Mouse (Mus musculus) spleen, adult 10 weeks (tissue): Measurements from ENCODE around the gene Igsf23. TPM values are rescaled to one million over a fixed set of nuclear protein-coding genes. Genes with fewer than 3 reads are reported as not detected.

Source experiments
- polyA plus RNA-seq: library from polyadenylated mRNA; stranded (reverse); fragments of 350-450 nt; fragmentation: Illumina TruSeq; extraction: RNeasy Lipid Tissue Mini Kit (QIAGEN cat#74804); gene quantifications from one replicate; pipeline ENCODE4 v1.2.3, GENCODE M21; 2015; ENCODE audit warnings: low replicate concordance; ENCODE audit not compliant: insufficient read depth

Igsf23 gene
- 1.6 TPM for polyA plus RNA-seq

DNA sequence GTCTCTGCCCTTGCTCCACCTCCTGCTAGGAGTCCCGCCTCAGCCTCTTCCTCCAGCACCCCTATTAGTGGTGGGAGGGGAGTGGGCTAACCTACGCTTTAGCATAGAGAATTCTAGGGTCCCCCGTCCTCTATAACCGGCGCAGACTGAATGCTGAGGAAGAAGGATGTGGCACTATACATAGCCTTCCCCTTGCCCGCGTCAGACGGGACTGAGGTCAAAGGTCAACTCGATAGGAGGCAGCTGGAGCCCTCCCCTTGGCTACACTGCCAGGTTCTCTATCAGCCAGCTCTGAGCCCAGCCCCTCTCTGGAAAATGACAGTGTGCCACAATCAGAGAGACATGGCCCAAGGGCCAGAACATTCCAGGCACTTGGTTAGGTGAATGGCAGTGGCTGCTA is at the start of gene Igsf23:
TSS of gene Igsf23 (minus strand) at position 168 of the 400 bp plus-strand sequence.

DNA sequence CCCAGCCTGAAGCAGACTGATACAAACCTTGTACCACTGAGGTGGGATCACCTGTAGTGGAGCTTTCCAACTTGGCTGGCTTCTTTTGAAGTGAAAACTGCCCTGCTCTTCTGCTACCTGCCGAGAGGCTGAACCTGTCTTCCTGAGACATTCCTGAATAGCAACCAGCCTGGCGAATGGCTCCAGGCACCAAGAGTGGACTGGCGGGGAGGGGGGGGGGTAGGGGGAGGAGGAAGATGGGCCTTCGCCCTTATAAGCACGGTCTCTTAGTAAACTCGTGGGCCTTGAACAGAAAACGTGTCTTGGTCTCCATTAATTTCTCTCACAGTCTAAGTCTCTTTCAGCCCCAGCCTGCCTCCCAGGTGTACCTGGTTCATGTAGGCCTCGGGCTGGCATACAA is 40.6 kb upstream of the Igsf23 start, which contains the start of gene Nlrp9b:
TSS of gene Nlrp9b (plus strand) at position 301 of the 400 bp plus-strand sequence.

DNA sequence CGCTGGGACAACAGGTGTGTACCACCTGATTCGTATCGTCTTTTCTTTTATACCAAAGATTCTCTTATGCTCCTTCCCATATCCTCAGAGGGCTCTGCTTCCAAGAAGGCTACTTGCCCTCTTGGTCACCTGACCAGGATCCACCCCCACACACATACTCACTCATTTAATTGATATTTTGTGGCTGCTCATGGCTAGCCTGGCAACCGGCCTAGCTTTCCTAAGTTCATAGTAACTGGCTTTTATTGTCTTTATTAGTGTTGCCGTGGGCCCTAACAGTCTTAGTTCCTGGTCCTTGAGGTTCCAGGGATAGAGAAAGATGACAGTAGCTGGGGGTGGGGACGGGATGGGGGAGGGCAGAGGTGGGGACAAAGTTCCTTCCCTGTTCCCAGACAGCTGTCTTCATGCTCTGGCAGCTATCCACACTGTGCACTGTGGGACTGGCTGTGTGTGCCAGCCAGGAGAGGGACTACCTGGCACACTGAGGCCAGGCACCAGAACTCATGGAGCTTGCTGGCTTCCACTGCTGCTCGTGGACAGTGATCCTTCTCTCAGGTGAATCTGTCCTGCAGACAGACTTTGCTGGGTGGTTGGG is 14.5 kb upstream of the Igsf23 start, which contains the start of gene Ceacam20:
TSS of gene Ceacam20 (plus strand) at position 428 of the 595 bp plus-strand sequence.

DNA sequence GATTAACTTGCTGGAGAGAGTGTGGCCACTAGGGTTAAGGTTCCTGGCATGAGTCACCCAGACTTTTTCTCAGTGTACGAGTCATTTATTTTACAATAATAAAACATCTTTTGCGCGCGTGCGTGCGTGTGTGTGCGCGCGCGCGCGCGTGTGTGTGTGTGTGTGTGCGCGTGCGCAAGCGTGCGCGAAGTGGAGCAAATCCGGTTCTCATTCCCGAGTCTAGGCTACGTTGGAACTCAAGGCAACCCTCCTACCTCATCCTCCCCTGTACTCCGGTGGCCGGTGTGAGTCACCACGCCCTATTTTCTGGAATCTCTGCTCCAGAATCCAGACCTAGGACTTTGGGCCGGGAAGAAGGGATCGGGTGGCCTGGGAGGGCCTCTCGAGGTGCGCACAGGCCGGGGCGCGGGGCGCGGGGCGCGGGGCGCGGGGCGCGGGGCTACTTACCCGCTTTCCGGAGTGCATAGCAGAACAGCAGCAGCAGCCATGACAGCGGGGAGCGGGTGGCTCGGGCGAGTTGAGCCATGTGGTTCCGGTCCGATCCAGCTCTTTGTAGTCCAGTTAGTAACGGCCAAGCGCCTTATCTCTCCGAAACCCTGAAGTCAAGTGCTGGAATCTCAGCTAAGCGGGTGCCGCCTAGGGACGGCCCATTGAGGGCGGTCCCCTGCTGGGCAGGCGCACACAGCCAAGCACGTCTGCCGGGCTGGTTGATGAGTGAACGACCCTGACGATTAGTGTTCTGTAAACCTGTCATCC is 29.9 kb downstream of the Igsf23 start, which contains the start of gene Pvr:
TSS of gene Pvr (minus strand) at position 655 of the 756 bp plus-strand sequence.

DNA sequence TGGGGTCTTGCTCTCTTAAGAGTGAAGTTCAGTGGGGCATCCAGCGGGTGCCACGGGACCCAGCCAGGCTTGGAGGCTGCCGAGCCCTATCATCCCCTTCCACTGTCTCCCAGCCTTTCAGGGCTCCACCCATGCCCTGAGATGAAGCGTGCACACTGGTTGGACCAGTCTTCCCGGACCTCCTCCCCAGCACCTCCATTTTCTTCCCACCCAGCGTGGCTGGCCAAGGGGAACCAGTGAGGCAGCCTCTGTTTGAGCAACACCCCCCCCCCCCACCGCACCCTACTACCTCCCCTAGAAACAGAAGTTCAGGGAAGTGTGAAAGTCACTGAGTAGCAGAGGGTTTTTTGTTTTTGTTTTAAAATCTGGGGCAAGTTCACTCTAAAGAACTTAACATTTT is 62.7 kb downstream of the Igsf23 start, which contains the start of gene Ceacam19:
TSS of gene Ceacam19 (minus strand) at position 117 of the 400 bp plus-strand sequence.

Other genes starting within 250 kb of the Igsf23 start
- gene Tomm40, start 235.3 kb downstream of the Igsf23 start, polyA plus RNA-seq: 9.2 TPM
- gene Nectin2, start 200.3 kb downstream of the Igsf23 start, polyA plus RNA-seq: 6.5 TPM
- 2.9 TPM for gene Bcam, start 179.7 kb downstream of the Igsf23 start, polyA plus RNA-seq
- gene Cblc, start 153.9 kb downstream of the Igsf23 start, polyA plus RNA-seq: 0.40 TPM
- gene Bcl3, start 128.0 kb downstream of the Igsf23 start, polyA plus RNA-seq: 48.7 TPM
- gene Gm19345, start 98.8 kb downstream of the Igsf23 start, polyA plus RNA-seq: not detected
- 1.2 TPM for gene Ceacam16, start 89.5 kb downstream of the Igsf23 start, polyA plus RNA-seq
- 0.32 TPM for gene Ceacam19, start 62.8 kb downstream of the Igsf23 start, polyA plus RNA-seq
- 22.2 TPM for gene Pvr, start 29.6 kb downstream of the Igsf23 start, polyA plus RNA-seq
- gene Ceacam20, start 14.7 kb upstream of the Igsf23 start, polyA plus RNA-seq: not detected
- not detected for gene Nlrp9b, start 40.7 kb upstream of the Igsf23 start, polyA plus RNA-seq
- gene Vmn1r91, start 148.9 kb upstream of the Igsf23 start, polyA plus RNA-seq: not detected
- not detected for gene Gm16442, start 171.8 kb upstream of the Igsf23 start, polyA plus RNA-seq
- gene Vmn1r93, start 188.3 kb upstream of the Igsf23 start, polyA plus RNA-seq: not detected
- not detected for gene Vmn1r94, start 217.6 kb upstream of the Igsf23 start, polyA plus RNA-seq
- gene Vmn1r95, start 243.0 kb upstream of the Igsf23 start, polyA plus RNA-seq: not detected